Mouse (Mus musculus): ENCODE results near the gene Fxyd4.

DNA sequence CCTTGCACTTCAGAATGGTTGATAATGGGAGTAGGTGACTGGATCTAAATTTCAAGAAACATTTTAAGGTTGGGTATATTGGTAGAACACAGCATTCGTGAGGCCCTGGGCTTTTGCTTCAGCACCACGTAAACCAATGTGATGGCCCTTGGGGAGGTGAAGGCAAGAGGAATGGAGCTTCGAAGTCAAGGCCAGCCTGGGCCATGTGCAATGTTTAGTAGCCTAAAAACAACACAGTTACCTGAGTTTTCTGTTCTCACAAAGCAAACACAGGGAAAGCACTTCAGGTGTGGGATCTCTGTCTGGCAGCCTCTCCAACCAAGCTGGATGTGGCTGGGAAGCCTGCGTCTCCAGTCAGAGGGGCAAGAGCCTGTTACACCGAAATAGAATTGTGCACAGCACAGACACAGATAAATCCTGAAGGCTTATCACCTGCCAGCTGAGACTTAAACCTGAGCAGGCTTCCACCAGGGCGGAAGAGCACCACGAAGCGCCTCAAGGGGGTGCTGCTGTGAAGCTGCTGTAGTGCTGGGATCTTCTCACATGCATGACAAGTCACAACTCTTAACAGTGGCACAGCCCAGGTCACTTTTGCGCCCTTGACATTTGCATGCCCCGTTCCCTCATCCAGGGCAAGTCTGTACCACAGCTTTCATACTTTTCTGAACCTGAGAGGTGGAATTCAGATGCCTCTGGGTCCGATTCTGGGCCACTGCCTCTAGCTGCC, 5.0 kb downstream of the Fxyd4 start:
- TF ChIP-seq CTCF (IDR thresholded peaks at IDR 0.05; ENCODE audit: low read depth): peak; percentile 76
- no peak for TF ChIP-seq EP300 (optimal IDR thresholded peaks at IDR 0.05)

All from stomach, postnatal 0 days (tissue).